ENCODE assay signal across 9 mouse cellular contexts in the genomic region with DNA sequence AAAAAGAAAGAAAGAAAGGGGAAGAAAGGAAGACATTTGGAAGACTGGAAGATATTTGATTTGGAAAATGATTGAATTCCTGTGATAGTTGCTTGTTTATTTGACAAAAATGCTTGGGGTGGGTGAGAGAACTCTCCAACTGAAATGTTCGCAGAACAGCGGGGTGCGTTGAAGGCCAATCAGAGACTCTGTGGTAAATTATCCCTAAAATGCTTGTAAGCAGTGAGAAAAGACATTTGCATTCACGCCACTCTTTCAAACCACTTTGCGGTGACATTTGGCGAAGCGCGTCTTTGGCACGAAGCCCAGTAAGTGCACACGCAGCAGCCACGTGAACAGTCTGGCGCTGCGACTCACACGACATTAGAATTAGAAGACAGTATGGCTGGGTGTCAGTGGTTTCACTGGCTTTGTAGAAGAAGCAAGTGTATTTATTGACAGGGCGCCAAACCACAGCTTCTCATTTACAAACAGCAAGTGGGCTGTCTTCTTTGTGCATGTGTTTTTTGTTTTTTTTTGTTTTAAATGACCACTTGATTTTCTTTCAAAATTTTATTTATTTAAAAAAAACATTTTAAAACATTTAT. TPM values are rescaled to one million over a fixed set of nuclear protein-coding genes. Genes with fewer than 3 reads are reported as not detected.
A peak's percentile ranks its signal among the peaks of the same experiment; 100 is the strongest.
DNase-seq lines count a peak whose midpoint lies in the region; ATAC-seq and TF ChIP-seq lines count a peak whose summit lies in the region.
"Had no signal": no experiment of that assay in that cellular context is flagged by ENCODE, and none has a peak within 500 bp of the region (broad histone marks: within the 10 kb centered on the region; RNA-seq: fewer than 3 reads in every experiment).

No protein-coding gene starts in this region.

- no peaks in the 10 kb centered on the region for H3K27me3 ChIP-seq in lung, postnatal 0 days (replicated peaks; ENCODE audit: insufficient read depth, low read length)
- H3K27me3 ChIP-seq: limb, embryonic 12.5 days had no signal

- no peak overlapping the region for H3K9ac ChIP-seq in lung, postnatal 0 days (replicated peaks; ENCODE audit: low read depth)
- H3K9ac ChIP-seq: limb, embryonic 12.5 days had no signal

- peak; percentile 9 for DNase-seq in lung, postnatal 0 days (ENCODE audit: low spot score)
- no peak for DNase-seq in lung, postnatal 25 days (ENCODE audit: low spot score)
- peak; percentile 36 for DNase-seq in ZHBTc4 (ENCODE audit: low read depth, low spot score)
- DNase-seq in left cerebral cortex, postnatal 10 days (ENCODE audit: extremely low spot score in 1 of 2, low spot score in 2 of 2), result peak; percentile 83 to 85
- peak; percentile 52 to 78 for DNase-seq in right cerebral cortex, postnatal 36 days (ENCODE audit: low spot score in 2 of 2)
- DNase-seq in gastrocnemius, postnatal 14 days, result no peak
- no peak for DNase-seq in ovary, postnatal 14 days (ENCODE audit: low spot score)

- H3K4me1 ChIP-seq in lung, postnatal 0 days (ENCODE audit: insufficient read depth, low read depth, low read length), result no peaks in the 10 kb centered on the region
- H3K4me1 ChIP-seq: limb, embryonic 12.5 days had no signal

- 71% methylated on average over 15 of the region's 15 CpGs for WGBS in lung, postnatal 0 days

- intact Hi-C loops in left cerebral cortex, postnatal 10 days (cut with DNase I), result no loop called here
- intact Hi-C loops in gastrocnemius, postnatal 14 days (cut with DNase I; ENCODE audit: low total_unique reads), result no loop called here

- no peak overlapping the region for H3K27ac ChIP-seq in lung, postnatal 0 days (ENCODE audit: low read length)
- H3K27ac ChIP-seq: limb, embryonic 12.5 days had no signal

- TF ChIP-seq CTCF in lung, postnatal 0 days (IDR thresholded peaks at IDR 0.05), result no peak

- H3K4me3 ChIP-seq in lung, postnatal 0 days (ENCODE audit: low read depth, low read length), result no peak overlapping the region
- H3K4me3 ChIP-seq: limb, embryonic 12.5 days had no signal

- TF ChIP-seq EP300 in lung, postnatal 0 days (IDR thresholded peaks at IDR 0.05), result no peak

- no peaks in the 10 kb centered on the region for H3K9me3 ChIP-seq in lung, postnatal 0 days (ENCODE audit: low read length)
- H3K9me3 ChIP-seq: limb, embryonic 12.5 days had no signal

- ATAC-seq in lung, postnatal 0 days, result no peak
- peak; percentile 70 for ATAC-seq in frontal cortex, adult (ENCODE audit: low TSS enrichment)

- H3K36me3 ChIP-seq in lung, postnatal 0 days (ENCODE audit: insufficient read depth, low read length), result no peaks in the 10 kb centered on the region
- H3K36me3 ChIP-seq: limb, embryonic 12.5 days had no signal

- H3K4me2 ChIP-seq in lung, postnatal 0 days (replicated peaks; ENCODE audit: low read depth, low read length), result no peak overlapping the region
- H3K4me2 ChIP-seq: limb, embryonic 12.5 days had no signal

RNA-seq across cellular contexts. Expression of gene Setd7, which starts 43.1 kb away (rescaled TPM):
- 2.1 TPM in 2 replicates for polyA plus RNA-seq in lung, postnatal 0 days (2015; fragmentation: Nextera tagmentation; extraction: Ambion mirVana)
- 10 to 100 TPM; 50.8 to 53.3 TPM for total RNA-seq in left cerebral cortex, postnatal 10 days (2021)
- 100 to 1,000 TPM; 113 to 116 TPM for total RNA-seq in gastrocnemius, postnatal 14 days (2021)

RNA-seq across cellular contexts. Expression of gene Mgst2, which starts 56.4 kb away (rescaled TPM):
- 6.7 and 8.6 TPM in 2 replicates for polyA plus RNA-seq in lung, postnatal 0 days (2015; fragmentation: Nextera tagmentation; extraction: Ambion mirVana)
- total RNA-seq in left cerebral cortex, postnatal 10 days (2021), result under 1 TPM; 0.67 to 0.81 TPM
- total RNA-seq in gastrocnemius, postnatal 14 days (2021), result under 1 TPM; 0.33 to 0.49 TPM

Comparison
In these comparisons a context has a peak if more than half of its experiments do, and no peak if none do; other contexts are left out.
1. DNase-seq: peak in lung, postnatal 0 days (single experiment), ZHBTc4 (single experiment), left cerebral cortex, postnatal 10 days (2 of 2) and right cerebral cortex, postnatal 36 days (2 of 2); none in lung, postnatal 25 days (single experiment), gastrocnemius, postnatal 14 days (single experiment) and ovary, postnatal 14 days (single experiment).